Mouse (Mus musculus): Measurements from ENCODE around the gene Slc34a3.
"Not testable (repeated sequence)": the region's sequence is repeated elsewhere in the genome, so short reads cannot be mapped to it uniquely, and the experiment has no call there.

Slc34a3 gene

GRCm38 (mm10) chr2:25234050-25234449 lies at the start of gene Slc34a3:
TSS of gene Slc34a3 (minus strand) at chr2:25234364.
- DNase-seq, result no peak

GRCm38 (mm10) chr2:25278928-25279882 lies 45.0 kb upstream of the Slc34a3 start:
- peak; percentile 91 for DNase-seq

DNA sequence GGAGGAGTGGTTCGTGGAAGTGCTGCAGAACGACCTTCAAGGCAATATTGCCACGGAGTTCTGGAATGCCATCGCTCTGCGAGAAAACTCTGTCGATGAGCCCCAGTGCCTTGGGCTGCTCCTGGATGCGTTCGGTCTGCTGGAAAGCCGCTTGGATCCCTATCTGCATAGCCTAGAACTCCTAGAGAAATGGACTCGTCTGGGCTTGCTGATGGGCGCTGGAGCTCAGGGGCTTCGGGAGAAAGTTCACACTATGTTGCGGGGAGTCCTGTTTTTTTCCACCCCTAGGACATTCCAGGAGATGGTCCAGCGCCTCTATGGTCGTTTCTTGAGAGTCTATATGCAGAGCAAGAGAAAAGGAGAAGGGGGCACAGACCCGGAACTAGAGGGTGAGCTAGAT lies 38.8 kb upstream of the Slc34a3 start:
- DNase-seq, result no peak

GRCm38 (mm10) chr2:25272515-25272914 lies 38.4 kb upstream of the Slc34a3 start:
- DNase-seq, result no peak

GRCm38 (mm10) chr2:25271827-25272511 lies 37.8 kb upstream of the Slc34a3 start, which contains the start of the genes Ssna1 and Anapc2:
TSS of gene Ssna1 (minus strand) at chr2:25272438.
TSS of gene Anapc2 (plus strand) at chr2:25272478.
- DNase-seq, result peak; percentile 99

- no peak for DNase-seq
These were observed 33.7 kb upstream of the Slc34a3 start for GRCm38 (mm10) chr2:25267746-25268309.

- no peak for DNase-seq
These were observed 33.1 kb upstream of the Slc34a3 start for GRCm38 (mm10) chr2:25267241-25267640.

DNA sequence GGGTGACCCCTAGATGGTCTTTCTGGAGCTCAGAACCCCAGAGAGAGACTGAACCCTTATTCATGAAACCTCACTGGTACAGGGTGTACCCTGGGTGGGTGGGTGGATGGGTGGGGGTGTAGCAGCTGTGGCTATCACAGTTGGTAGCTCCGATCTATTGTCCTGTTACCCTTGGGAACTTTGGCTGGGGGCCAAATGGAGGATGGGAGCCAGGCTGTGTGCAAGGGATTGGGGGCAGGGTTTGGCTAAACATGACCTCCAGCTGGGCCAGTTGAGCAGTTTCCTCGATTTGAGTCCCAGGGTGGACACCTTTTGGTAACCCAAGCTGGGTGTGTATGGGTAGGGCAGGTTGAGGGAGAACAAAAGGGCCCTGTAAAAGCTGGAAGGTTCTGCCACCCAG lies 32.6 kb upstream of the Slc34a3 start:
- peak; percentile 37 for DNase-seq

DNA sequence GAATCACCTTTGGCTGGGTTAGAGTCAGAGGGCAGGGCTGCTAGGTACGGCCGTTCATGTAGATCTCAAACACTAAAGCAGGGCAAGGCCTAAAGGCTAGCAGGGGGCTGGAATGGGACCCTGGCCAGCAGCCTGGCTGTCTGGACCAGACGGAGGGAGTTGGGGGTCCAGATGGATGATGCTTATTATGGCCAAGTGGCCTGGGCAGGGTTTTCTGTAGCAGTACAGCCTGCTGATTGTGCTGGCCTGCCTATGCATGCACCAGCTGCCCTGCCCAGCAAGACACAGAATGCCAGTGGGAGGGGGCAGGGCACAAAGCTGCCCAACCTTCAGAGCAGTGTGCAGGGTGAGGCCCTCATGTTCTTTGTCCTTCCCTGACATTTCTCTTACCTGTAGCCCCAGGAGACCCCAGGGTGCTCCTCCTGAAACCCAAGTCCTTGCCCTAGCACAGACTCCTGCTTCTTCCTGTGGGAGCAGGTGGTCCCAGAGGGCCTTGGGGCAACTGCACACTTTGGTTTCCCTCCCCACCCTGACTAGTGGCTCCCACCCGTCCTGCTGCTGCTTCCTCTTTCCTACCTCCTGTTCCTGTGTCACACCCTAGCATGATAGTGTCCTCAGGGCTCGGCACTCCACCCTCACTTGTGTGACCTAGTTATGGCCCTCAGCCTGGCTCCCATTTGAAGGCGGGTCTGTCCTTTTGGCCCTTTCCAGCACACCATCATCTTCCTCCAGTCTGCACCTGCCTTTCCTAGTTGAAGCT lies 31.9 kb upstream of the Slc34a3 start:
- no peak for DNase-seq

DNA sequence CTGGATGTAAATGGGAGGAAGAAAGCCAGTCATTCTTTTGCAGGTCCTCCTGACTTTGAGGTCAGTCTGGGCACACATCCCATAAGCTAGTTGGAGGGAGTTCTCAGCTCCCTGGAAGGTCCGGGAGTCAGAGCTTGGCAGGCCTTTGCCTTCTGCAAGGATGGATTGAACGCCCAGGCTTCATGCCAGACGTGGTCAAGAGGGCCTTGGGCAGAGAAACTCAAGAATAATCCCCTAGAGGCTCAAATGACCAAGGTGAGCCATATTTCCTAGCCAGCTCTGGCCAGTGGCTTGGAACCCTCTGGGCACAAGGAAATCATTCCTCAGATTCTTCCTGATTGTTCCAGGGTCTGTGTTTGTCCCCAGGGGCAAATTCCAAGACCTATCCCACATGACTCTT lies 30.7 kb upstream of the Slc34a3 start:
- DNase-seq, result no peak

GRCm38 (mm10) chr2:25264286-25264660 lies 30.1 kb upstream of the Slc34a3 start:
- no peak for DNase-seq

DNA sequence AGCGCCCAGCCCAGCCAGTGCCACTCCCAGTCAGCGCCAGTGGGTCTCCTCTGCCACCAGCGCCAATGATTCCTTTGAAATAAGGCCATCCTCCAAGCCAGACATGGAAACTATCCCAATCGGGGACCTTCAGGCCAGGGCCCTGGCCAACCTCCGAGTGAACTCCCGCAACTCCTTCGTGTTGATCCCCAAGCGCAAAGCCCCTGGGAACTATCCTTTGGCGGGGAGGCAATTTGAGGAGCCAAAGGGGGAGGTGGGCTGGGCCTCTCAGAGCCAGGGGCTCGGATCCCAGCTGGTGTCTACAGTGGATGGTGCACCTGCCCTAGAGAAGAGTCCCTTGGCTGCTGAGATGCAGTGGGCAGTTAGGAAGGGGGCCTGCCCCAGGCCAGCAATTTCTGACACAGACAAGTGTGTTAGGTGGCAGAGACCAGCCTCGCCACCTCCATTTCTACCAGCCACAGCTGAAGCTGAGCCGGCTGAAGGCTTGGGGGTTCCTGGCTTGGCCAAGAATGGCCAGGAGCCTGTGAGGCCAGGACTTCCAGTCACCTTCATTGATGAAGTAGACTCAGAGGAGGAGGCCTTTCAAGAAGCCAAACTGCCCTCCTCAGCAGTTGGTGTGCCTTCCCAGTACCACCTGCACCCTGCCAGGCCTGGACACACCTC lies 29.6 kb upstream of the Slc34a3 start:
- no peak for DNase-seq

DNA sequence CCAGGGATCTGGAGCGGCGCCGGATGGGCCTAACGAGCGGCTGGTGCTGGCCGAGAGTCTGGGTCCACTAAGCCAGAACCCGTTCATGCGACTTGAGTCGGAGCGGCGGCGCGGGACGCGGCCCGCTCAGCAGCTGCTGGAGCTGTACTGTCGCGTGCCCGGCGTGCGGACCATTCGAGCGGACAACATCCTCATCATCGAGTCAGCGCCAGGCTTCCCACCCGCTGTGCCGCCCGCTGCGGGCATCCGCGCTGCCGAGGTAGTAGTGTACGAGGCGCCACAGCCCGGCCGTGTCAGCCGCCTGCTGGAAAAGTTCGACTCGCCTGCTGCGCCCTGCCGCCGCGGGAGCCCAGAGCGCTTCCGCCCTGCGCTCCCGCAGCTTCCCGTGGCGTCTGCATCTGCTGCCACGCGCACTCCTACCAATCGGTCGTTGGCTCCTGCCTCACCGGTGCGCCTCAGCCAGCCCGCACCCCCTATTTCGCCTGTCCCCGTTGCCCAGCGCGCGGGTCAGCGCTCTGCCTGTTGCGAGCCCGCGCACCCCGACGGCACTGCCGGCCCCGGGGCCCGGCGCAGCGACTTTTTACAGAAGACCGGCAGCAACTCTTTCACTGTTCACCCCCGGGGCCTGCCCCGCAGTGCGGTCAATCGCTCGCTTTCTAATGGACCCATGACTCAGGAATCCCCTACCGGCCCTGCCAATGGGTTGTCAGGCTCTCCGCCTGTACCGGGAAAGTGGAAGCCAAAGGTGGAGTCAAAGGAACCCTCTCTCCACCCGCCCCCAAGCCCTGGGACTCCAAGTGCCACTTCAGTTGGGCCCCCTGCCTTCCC lies 28.8 kb upstream of the Slc34a3 start:
- DNase-seq, result peak; percentile 36

DNA sequence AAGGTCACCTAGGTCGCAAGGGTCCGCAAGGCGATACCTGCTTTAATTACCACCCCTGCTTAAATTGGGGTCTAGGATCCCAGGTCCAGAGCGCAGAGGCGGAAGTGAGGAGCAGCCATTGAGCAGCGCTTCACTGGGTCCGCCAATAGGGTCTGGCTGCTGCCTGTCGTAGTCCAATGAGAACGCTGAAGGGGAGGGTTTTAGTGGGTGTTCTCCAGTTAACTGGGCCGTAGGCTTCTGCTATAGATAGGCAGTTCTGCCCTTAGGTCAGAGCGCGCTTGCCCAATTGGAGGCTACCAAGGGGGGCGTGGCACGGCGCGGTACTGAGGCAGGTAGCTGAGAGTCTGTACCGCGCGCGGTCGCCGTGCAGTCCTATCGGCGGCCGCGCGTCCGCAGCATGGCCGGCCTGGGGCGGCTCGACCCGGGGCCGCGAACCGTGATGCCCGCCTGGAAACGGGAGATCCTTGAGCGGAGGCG lies 28.2 kb upstream of the Slc34a3 start, which contains the start of gene Tprn:
TSS of gene Tprn (plus strand) at position 328 of the 477 bp plus-strand sequence.
- peak; percentile 95 for DNase-seq

DNA sequence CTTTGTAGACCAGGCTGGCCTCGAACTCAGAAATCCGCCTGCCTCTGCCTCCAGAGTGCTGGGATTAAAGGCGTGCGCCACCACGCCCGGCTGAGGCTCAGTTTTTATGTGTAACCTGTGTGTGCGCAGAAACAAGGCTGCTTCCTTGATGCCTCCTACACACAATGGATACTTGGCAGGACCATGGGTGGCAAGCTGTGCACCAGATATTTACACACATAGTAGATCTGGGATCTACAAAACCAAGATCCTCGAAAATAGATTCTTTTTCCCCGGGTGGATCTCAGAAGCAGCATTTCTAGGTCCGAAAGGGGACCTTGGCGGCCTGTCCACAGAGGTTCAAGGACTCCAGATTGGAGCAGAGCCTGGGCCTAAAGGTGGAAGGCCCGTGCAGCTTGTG lies 27.7 kb upstream of the Slc34a3 start:
- no peak for DNase-seq

DNA sequence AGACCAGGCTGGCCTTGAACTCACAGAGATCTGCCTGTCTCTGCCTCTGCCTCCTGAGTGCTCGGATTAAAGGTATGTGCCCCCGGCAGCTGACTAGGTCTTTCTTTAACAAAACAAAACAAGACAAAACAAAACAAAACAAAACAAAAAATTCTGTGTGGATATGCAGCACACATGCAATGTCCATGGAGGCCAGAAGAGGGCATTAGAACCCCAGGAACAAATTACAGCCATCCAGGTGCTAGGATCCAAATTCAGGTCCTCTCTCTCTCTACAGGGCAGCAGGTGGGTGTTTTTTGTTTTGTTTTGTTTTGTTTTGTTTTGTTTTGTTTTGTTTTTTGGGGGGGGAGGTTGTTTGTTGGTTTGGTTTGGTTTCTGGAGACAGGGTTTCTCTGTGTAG lies 24.7 kb upstream of the Slc34a3 start:
- no peak for DNase-seq

GRCm38 (mm10) chr2:25257250-25257649 lies 23.1 kb upstream of the Slc34a3 start:
- not testable (repeated sequence) for DNase-seq

GRCm38 (mm10) chr2:25256443-25257109 lies 22.4 kb upstream of the Slc34a3 start:
- peak; percentile 72 for DNase-seq

DNA sequence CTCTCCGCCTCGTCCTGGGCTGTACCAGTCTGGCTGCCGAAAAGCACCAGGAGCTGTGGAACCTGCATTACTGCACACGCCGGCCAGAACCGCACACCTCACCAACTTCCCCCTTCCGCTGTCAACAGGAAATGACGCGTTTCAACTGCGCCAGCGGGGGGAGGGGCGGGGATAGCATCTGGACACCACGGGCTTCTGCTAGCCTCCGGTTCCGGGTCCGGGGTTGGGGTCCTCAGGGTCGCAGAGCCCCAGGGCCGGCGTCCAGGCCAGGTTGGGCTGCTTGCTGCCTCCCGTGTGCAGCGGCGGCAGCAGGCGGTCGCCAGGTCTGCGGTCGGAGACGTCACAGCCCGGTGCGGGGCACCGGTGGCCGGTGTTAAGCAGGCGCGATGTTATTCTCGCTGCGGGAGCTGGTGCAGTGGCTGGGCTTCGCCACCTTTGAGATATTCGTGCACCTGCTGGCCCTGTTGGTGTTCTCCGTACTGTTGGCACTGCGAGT lies 21.2 kb upstream of the Slc34a3 start, which contains the start of gene Tmem203:
TSS of gene Tmem203 (plus strand) at position 156 of the 496 bp plus-strand sequence.
- DNase-seq, result peak; percentile 87

GRCm38 (mm10) chr2:25252331-25252730 lies 18.2 kb upstream of the Slc34a3 start:
- DNase-seq, result no peak

All from lung, postnatal 14 days (tissue).